Mouse (Mus musculus) urinary bladder, postnatal 14 days (tissue): ENCODE data around the gene Atp5s.

Experiments used
- DNase-seq: peaks from one replicate; pipeline ENCODE4 v3.0.0; 2021; ENCODE audit warnings: low spot score

The Atp5s gene

GRCm38 (mm10) chr12:69732221-69732620, 7.5 kb downstream of the Atp5s start:
- no peak for DNase-seq

GRCm38 (mm10) chr12:69733518-69733917, 8.8 kb downstream of the Atp5s start:
- DNase-seq: no peak

GRCm38 (mm10) chr12:69733923-69734322, 9.2 kb downstream of the Atp5s start:
- no peak for DNase-seq

- no peak for DNase-seq
Observed at GRCm38 (mm10) chr12:69741965-69742364, 17.2 kb downstream of the Atp5s start.

GRCm38 (mm10) chr12:69744138-69744537, 19.4 kb downstream of the Atp5s start:
- DNase-seq: no peak

GRCm38 (mm10) chr12:69751864-69752341, 27.2 kb downstream of the Atp5s start:
- DNase-seq: peak; percentile 33

- no peak for DNase-seq
Observed at GRCm38 (mm10) chr12:69753936-69754335, 29.2 kb downstream of the Atp5s start.

- DNase-seq: no peak
Observed at GRCm38 (mm10) chr12:69756015-69756414, 31.3 kb downstream of the Atp5s start.

- peak; percentile 79 for DNase-seq
Observed at GRCm38 (mm10) chr12:69757418-69758141, 32.8 kb downstream of the Atp5s start.

GRCm38 (mm10) chr12:69758221-69759185, 33.8 kb downstream of the Atp5s start:
- DNase-seq: no peak

- no peak for DNase-seq
Observed at GRCm38 (mm10) chr12:69759267-69759885, 34.6 kb downstream of the Atp5s start.

GRCm38 (mm10) chr12:69760014-69760413, 35.3 kb downstream of the Atp5s start:
- DNase-seq: no peak

- DNase-seq: no peak
Observed at GRCm38 (mm10) chr12:69760743-69761406, 36.1 kb downstream of the Atp5s start.

- DNase-seq: no peak
Observed at GRCm38 (mm10) chr12:69761603-69762002, 36.9 kb downstream of the Atp5s start.

- no peak for DNase-seq
Observed at GRCm38 (mm10) chr12:69765543-69765942, 40.8 kb downstream of the Atp5s start.

- DNase-seq: peak; percentile 20
Observed at GRCm38 (mm10) chr12:69766185-69766904, 41.6 kb downstream of the Atp5s start.

- no peak for DNase-seq
Observed at GRCm38 (mm10) chr12:69767476-69768258, 42.9 kb downstream of the Atp5s start.

GRCm38 (mm10) chr12:69768841-69769240, 44.1 kb downstream of the Atp5s start:
- no peak for DNase-seq

- DNase-seq: no peak
Observed at GRCm38 (mm10) chr12:69776607-69777340, 52.0 kb downstream of the Atp5s start.

- no peak for DNase-seq
Observed at GRCm38 (mm10) chr12:69777341-69777730, 52.6 kb downstream of the Atp5s start.
